Mouse (Mus musculus): ENCODE measurements around the gene Gm609.

DNA sequence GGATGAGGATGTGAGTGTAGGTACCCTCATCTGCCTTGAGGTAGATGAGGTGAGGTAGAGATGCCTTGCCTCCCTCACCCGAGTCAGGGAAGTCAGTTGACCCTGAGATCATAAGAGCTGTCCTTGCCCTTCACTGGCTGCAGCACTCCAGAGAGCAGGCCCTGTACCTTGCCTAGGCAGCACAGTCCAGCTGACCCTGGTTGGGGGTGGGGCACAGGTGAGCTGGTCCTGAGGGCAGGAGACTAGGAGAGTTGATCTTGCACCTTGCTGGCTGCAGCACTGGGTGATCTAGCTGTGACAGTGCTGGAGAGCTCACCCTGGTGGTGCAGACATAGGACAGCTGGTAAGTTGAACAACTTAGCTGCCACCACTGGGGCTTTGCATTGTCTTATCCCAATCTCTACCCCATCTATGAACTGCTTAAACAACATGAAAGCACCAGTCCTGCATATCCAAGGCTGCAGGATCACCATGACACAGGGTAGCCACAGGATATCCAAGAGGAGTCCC lies 55.5 kb downstream of the Gm609 start:
- TF ChIP-seq CTCF (IDR thresholded peaks at IDR 0.05; ENCODE audit: extremely low read depth, insufficient read depth, low read length) (no peak), POLR2A (IDR thresholded peaks at IDR 0.05; ENCODE audit: extremely low read depth, insufficient read depth, low read length) (no peak)

All from cortical plate, adult 2 months (tissue).